Mouse (Mus musculus) embryonic facial prominence, embryonic 12.5 days (tissue): ENCODE measurements around the gene D8Ertd738e. TPM values are rescaled to one million over a fixed set of nuclear protein-coding genes. Genes with fewer than 3 reads are reported as not detected.

Experiments
- ATAC-seq: fragments of 200-750 bp; cut with Nextera tagmentation; 2 replicates; pipeline ENCODE4 v1.8.0; 2017; ENCODE audit not compliant: insufficient number of reproducible peaks, insufficient read depth, low FRiP score, low TSS enrichment
- H3K27ac ChIP-seq: fragments of 300-500 bp; sonication (generic); 2 replicates; pipeline ENCODE4 v1.5.1; 2016; ENCODE audit warnings: mild to moderate bottlenecking
- H3K27me3 ChIP-seq: fragments of 300-500 bp; sonication (generic); 2 replicates; pipeline ENCODE4 v1.6.1; 2016; ENCODE audit warnings: mild to moderate bottlenecking, moderate library complexity
- H3K36me3 ChIP-seq: fragments of 300-500 bp; sonication (generic); 2 replicates; pipeline ENCODE4 v1.6.1; 2016; ENCODE audit warnings: mild to moderate bottlenecking
- H3K4me1 ChIP-seq: fragments of 300-500 bp; sonication (generic); 2 replicates; pipeline ENCODE4 v1.6.1; 2016
- H3K4me2 ChIP-seq: fragments of 300-500 bp; sonication (generic); replicated peaks from 2 replicates; pipeline ENCODE4 v1.6.1; 2016; ENCODE audit warnings: mild to moderate bottlenecking, moderate library complexity
- H3K4me3 ChIP-seq: fragments of 300-500 bp; sonication (generic); 2 replicates; pipeline ENCODE4 v1.5.1; 2016; ENCODE audit warnings: mild to moderate bottlenecking
- H3K9ac ChIP-seq: fragments of 300-500 bp; sonication (generic); 2 replicates; pipeline ENCODE4 v1.6.1; 2016; ENCODE audit warnings: mild to moderate bottlenecking, moderate library complexity
- H3K9me3 ChIP-seq: fragments of 300-500 bp; sonication (generic); 2 replicates; pipeline ENCODE4 v1.6.1; 2016; ENCODE audit warnings: mild to moderate bottlenecking, moderate library complexity
- WGBS: fragments of 180-500 bp; shearing (Covaris S2); methylation state at CpG from one replicate; pipeline ENCODE4 v1.1.7; 2016; 5-methylcytosine and 5-hydroxymethylcytosine counted together
- polyA plus RNA-seq: library from polyadenylated mRNA; unstranded; fragments of >200 nt; fragmentation: Nextera tagmentation; extraction: Ambion mirVana; gene quantifications from 2 replicates; pipeline ENCODE4 v1.2.1, GENCODE M21; 2016

The D8Ertd738e gene
- polyA plus RNA-seq, 1 experiment from 2014 or later = 322 TPM

- H3K9ac ChIP-seq = no peak overlapping the region
- H3K36me3 ChIP-seq = peaks cover 62% of the 10 kb centered on the region
- no peak overlapping the region for H3K27ac ChIP-seq
- H3K4me3 ChIP-seq = no peak overlapping the region
- peaks cover 25% of the 10 kb centered on the region for H3K4me1 ChIP-seq
- no peak for ATAC-seq
- no peaks in the 10 kb centered on the region for H3K27me3 ChIP-seq
- WGBS = 56% methylated on average over 34 of the region's 34 CpGs
- H3K4me2 ChIP-seq = no peak overlapping the region; the same call in 1 of the 2 replicates
- H3K9me3 ChIP-seq = no peaks in the 10 kb centered on the region
These were observed 39.2 kb downstream of the D8Ertd738e start for GRCm38 (mm10) chr8:84210167-84210791.

GRCm38 (mm10) chr8:84208381-84209380 is 40.8 kb downstream of the D8Ertd738e start:
- no peaks in the 10 kb centered on the region for H3K9me3 ChIP-seq
- H3K27me3 ChIP-seq = no peaks in the 10 kb centered on the region
- H3K4me2 ChIP-seq = no peak overlapping the region
- no peak for ATAC-seq
- peaks cover 47% of the 10 kb centered on the region for H3K36me3 ChIP-seq
- H3K9ac ChIP-seq = no peak overlapping the region
- H3K4me1 ChIP-seq = peaks cover 32% of the 10 kb centered on the region
- WGBS = 47% methylated on average over 17 of the region's 17 CpGs
- H3K27ac ChIP-seq = peak overlapping the region; percentile 70
- H3K4me3 ChIP-seq = no peak overlapping the region

GRCm38 (mm10) chr8:84207811-84208210 is 41.7 kb downstream of the D8Ertd738e start:
- Histone ChIP-seq H3K4me1 (peaks cover 39% of the 10 kb centered on the region), H3K36me3 (peaks cover 39% of the 10 kb centered on the region), H3K4me3 (no peak overlapping the region), H3K27me3 (no peaks in the 10 kb centered on the region), H3K27ac (peak overlapping the region; percentile 70), H3K9ac (no peak overlapping the region), H3K4me2 (no peak overlapping the region), H3K9me3 (no peaks in the 10 kb centered on the region)
- WGBS = 57% methylated on average over 7 of the region's 7 CpGs
- ATAC-seq = no peak

GRCm38 (mm10) chr8:84206666-84207065 is 42.9 kb downstream of the D8Ertd738e start:
- H3K4me1 ChIP-seq = peaks cover 50% of the 10 kb centered on the region
- H3K36me3 ChIP-seq = peaks cover 27% of the 10 kb centered on the region
- no peak overlapping the region for H3K4me2 ChIP-seq
- no peak for ATAC-seq
- WGBS = 90% methylated on average over 3 of the region's 3 CpGs
- no peak overlapping the region for H3K4me3 ChIP-seq
- no peaks in the 10 kb centered on the region for H3K9me3 ChIP-seq
- no peak overlapping the region for H3K9ac ChIP-seq
- H3K27ac ChIP-seq = no peak overlapping the region
- H3K27me3 ChIP-seq = no peaks in the 10 kb centered on the region

GRCm38 (mm10) chr8:84205073-84205472 is 44.4 kb downstream of the D8Ertd738e start:
- H3K9me3 ChIP-seq = no peaks in the 10 kb centered on the region
- peaks cover 16% of the 10 kb centered on the region for H3K36me3 ChIP-seq
- H3K4me3 ChIP-seq = no peak overlapping the region
- 93% methylated on average over 5 of the region's 5 CpGs for WGBS
- H3K4me1 ChIP-seq = peaks cover 57% of the 10 kb centered on the region
- no peaks in the 10 kb centered on the region for H3K27me3 ChIP-seq
- H3K9ac ChIP-seq = no peak overlapping the region
- H3K27ac ChIP-seq = no peak overlapping the region
- no peak for ATAC-seq
- H3K4me2 ChIP-seq = no peak overlapping the region

- H3K4me3 ChIP-seq = peak overlapping the region; percentile 66
- peaks cover 10% of the 10 kb centered on the region; the same call in 1 of the 2 replicates for H3K36me3 ChIP-seq
- ATAC-seq = no peak; the same call in 1 of the 2 replicates
- 46% methylated on average over 13 of the region's 13 CpGs for WGBS
- peaks cover 64% of the 10 kb centered on the region for H3K4me1 ChIP-seq
- peak overlapping the region; percentile 66 for H3K9ac ChIP-seq
- H3K27ac ChIP-seq = peak overlapping the region; percentile 98
- no peaks in the 10 kb centered on the region for H3K9me3 ChIP-seq
- no peaks in the 10 kb centered on the region for H3K27me3 ChIP-seq
- peak overlapping the region; percentile 94 for H3K4me2 ChIP-seq
These were observed 45.3 kb downstream of the D8Ertd738e start for GRCm38 (mm10) chr8:84203975-84204772.

DNA sequence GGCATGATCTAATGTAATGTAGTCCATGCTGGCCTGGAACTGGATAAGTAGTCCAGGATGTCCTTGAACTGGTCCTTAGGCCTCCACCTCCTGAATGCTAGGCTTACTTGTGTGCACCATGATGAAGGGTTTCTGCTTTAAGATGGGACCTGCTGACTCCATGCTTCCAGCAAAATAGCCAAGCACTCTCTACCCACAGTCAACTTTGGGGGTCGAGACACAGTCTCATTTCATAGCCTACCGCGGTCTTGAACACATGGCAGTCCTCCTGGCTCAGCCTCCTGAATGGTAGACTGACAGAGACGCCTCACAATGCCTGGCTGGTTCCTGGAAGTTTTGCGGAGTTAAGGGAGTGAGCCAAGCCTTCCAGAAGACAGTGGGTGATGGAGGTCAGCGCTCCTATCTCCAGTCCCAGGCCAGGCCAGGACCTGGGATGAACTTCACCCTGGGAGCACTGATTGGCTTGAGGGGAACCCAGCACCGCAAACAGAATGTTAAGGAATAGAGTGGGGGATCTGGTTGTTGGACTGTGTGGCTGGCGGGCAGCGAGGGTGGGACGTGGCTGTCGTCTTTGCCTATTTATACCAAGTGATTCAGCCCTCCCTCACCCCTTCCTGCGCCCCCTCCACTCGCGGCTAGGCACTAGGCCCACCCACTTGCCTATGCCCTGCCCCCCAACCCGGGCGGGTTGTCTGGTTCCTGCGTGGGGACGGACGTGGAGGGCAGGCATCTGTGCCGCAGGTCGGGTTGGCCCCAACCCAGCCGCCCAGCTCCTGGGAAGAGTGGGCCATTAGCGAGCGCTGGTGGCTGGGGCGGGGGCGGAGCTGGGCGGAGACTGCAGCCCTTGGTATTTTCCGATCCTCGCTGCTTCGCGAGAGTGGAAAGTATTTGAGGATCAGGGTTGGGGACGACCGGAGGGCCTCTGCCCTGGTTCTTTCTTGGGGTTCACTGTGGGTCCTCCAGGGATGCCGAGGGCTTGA is 46.3 kb downstream of the D8Ertd738e start:
- peak overlapping the region; percentile 66 for H3K4me3 ChIP-seq
- H3K9ac ChIP-seq = peak overlapping the region; percentile 66
- peaks cover under 1% of the 10 kb centered on the region; the same call in 1 of the 2 replicates for H3K36me3 ChIP-seq
- H3K9me3 ChIP-seq = no peaks in the 10 kb centered on the region
- H3K4me2 ChIP-seq = peak overlapping the region; percentile 94
- H3K27me3 ChIP-seq = no peaks in the 10 kb centered on the region
- peak overlapping the region; percentile 98 for H3K27ac ChIP-seq
- ATAC-seq = peak; percentile 52
- 10% methylated on average over 34 of the region's 34 CpGs for WGBS
- H3K4me1 ChIP-seq = peaks cover 65% of the 10 kb centered on the region

DNA sequence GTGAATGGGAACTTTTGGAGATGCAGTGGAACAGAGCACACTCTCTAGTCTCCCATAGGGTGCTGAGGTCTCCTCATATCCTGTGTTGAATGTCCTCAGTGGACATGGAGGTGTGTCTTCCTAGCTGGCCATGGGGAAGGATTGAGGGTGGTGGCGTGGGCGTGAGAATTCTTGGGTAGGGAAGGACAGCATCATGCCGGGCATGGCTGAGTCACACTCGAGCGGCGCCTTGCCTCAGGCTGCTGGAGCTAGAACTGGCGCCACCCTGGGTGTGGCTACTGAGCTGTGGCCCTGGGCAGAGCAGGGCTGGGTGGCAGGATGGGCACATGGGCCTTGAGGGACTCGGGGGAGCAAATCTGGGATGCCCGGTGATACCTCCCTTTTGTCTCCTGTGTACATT is 47.1 kb downstream of the D8Ertd738e start:
- 89% methylated on average over 9 of the region's 9 CpGs for WGBS
- no peak for ATAC-seq
- peak overlapping the region; percentile 94 for H3K4me2 ChIP-seq
- H3K27me3 ChIP-seq = no peaks in the 10 kb centered on the region
- H3K4me3 ChIP-seq = peak overlapping the region; percentile 66; the same call in 1 of the 2 replicates
- H3K9ac ChIP-seq = no peak overlapping the region
- no peaks in the 10 kb centered on the region for H3K9me3 ChIP-seq
- peak overlapping the region; percentile 98; the same call in 1 of the 2 replicates for H3K27ac ChIP-seq
- peaks cover 63% of the 10 kb centered on the region for H3K4me1 ChIP-seq
- no peaks in the 10 kb centered on the region; the same call in 1 of the 2 replicates for H3K36me3 ChIP-seq

- H3K9ac ChIP-seq = peak overlapping the region; percentile 86
- peaks cover 60% of the 10 kb centered on the region for H3K4me1 ChIP-seq
- no peaks in the 10 kb centered on the region for H3K9me3 ChIP-seq
- peak overlapping the region; percentile 66 for H3K4me3 ChIP-seq
- H3K27me3 ChIP-seq = no peaks in the 10 kb centered on the region
- peak overlapping the region; percentile 94 for H3K4me2 ChIP-seq
- H3K27ac ChIP-seq = peak overlapping the region; percentile 98
- no peak for ATAC-seq
- 57% methylated on average over 15 of the region's 15 CpGs for WGBS
- H3K36me3 ChIP-seq = no peaks in the 10 kb centered on the region; the same call in 1 of the 2 replicates
These were observed 47.8 kb downstream of the D8Ertd738e start for GRCm38 (mm10) chr8:84201545-84202245.
